Mouse (Mus musculus) megakaryocyte, embryonic 14.5 days (primary cell): ENCODE measurements around the gene Wdr3.

Experiments
- FLI1 ChIP-seq: IDR thresholded peaks from 2 replicates; pipeline ENCODE4 v1.6.1; 2012; ENCODE audit warnings: low read length, inconsistent platforms, mixed read lengths
- GATA1 ChIP-seq: IDR thresholded peaks from 3 replicates; pipeline ENCODE4 v1.6.1; 2012; ENCODE audit warnings: mixed read lengths, low read length, inconsistent platforms, borderline replicate concordance

- no peak for TF ChIP-seq GATA1
- no peak for TF ChIP-seq FLI1
Measured at GRCm38 (mm10) chr3:100176031-100176430, 13.8 kb upstream of the Wdr3 start.
